Mouse (Mus musculus) CH12.LX (cell line): ENCODE results near the gene Pnpla3. TPM values are rescaled to one million over a fixed set of nuclear protein-coding genes. Genes with fewer than 3 reads are reported as not detected.

Experiments
- DNase-seq: peaks from one replicate; pipeline ENCODE4 v3.0.0-alpha.2; 2013; ENCODE audit errors: extremely low read depth
- H3K27ac ChIP-seq: 2 replicates; pipeline ENCODE4 v1.5.1; 2012; ENCODE audit warnings: low read depth, mild to moderate bottlenecking, control low read depth, moderate library complexity; ENCODE audit not compliant: insufficient read depth
- H3K27me3 ChIP-seq: replicated peaks from 2 replicates; pipeline ENCODE3; 2012; ENCODE audit warnings: inconsistent platforms
- H3K36me3 ChIP-seq, 2 experiments: replicated peaks in 1 of 2; 2 replicates each; pipeline versions ENCODE3 to v1.6.1; 2012; ENCODE audit warnings: inconsistent platforms in 1 of 2, low read length in 1 of 2, mild to moderate bottlenecking in 1 of 2, mixed read lengths in 1 of 2, moderate library complexity in 1 of 2; ENCODE audit not compliant: control insufficient read depth in 1 of 2, insufficient read depth in 1 of 2
- H3K4me1 ChIP-seq, 2 experiments: 2 replicates each; pipeline ENCODE4 v1.6.1; 2012; ENCODE audit warnings: inconsistent platforms in 1 of 2, moderate library complexity in 1 of 2; ENCODE audit not compliant: insufficient read depth in 2 of 2, control insufficient read depth in 1 of 2
- H3K4me2 ChIP-seq: 2 replicates; pipeline ENCODE4 v1.6.1; 2012; ENCODE audit warnings: low read depth, mild to moderate bottlenecking, control low read depth; ENCODE audit not compliant: poor library complexity, insufficient read depth, severe bottlenecking
- H3K4me3 ChIP-seq, 3 experiments: fragments of 150-350 bp in 1 of 3; sonication (generic) in 1 of 3; replicated peaks in 1 of 3; 2 replicates each; pipeline versions ENCODE3 to v1.5.1; 2011 to 2012; ENCODE audit warnings: low read depth in 2 of 3, low read length in 2 of 3, mild to moderate bottlenecking in 2 of 3, moderate library complexity in 2 of 3, control low read depth in 1 of 3, improper control_type of control experiment in 1 of 3, inconsistent platforms in 1 of 3, mixed read lengths in 1 of 3; ENCODE audit not compliant: poor library complexity in 1 of 3
- H3K79me2 ChIP-seq: replicated peaks from 2 replicates; pipeline ENCODE4 v1.6.1; 2012; ENCODE audit warnings: mild to moderate bottlenecking, moderate library complexity; ENCODE audit not compliant: control insufficient read depth, poor library complexity, insufficient read depth, severe bottlenecking; ENCODE audit errors: extremely low read depth
- H3K9ac ChIP-seq: 2 replicates; pipeline ENCODE4 v1.6.1; 2012; ENCODE audit warnings: low read depth, mild to moderate bottlenecking, control low read depth, moderate library complexity; ENCODE audit not compliant: insufficient read depth
- H3K9me3 ChIP-seq: replicated peaks from 2 replicates; pipeline ENCODE3; 2012; ENCODE audit warnings: low read length, inconsistent platforms, mixed read lengths
- CHD1 ChIP-seq: IDR thresholded peaks from 2 replicates; pipeline ENCODE4 v1.6.1; 2012; ENCODE audit warnings: low read depth, low read length, improper control_type of control experiment, inconsistent platforms
- CHD2 ChIP-seq: IDR thresholded peaks from 2 replicates; pipeline ENCODE4 v1.6.1; 2011; ENCODE audit warnings: low read length, improper control_type of control experiment
- E2F4 ChIP-seq: IDR thresholded peaks from 2 replicates; pipeline ENCODE4 v1.6.1; 2011; ENCODE audit warnings: low read depth, low read length, improper control_type of control experiment; ENCODE audit not compliant: insufficient replicate concordance
- ELF1 ChIP-seq: IDR thresholded peaks from 2 replicates; pipeline ENCODE4 v1.6.1; 2014; ENCODE audit warnings: low read depth, mild to moderate bottlenecking, inconsistent platforms, low read length, improper control_type of control experiment
- ETS1 ChIP-seq: conservative IDR thresholded peaks from 2 replicates; pipeline ENCODE4 v1.6.1; 2012; ENCODE audit warnings: low read depth, mild to moderate bottlenecking, inconsistent platforms, low read length, improper control_type of control experiment, moderate library complexity
- HCFC1 ChIP-seq: IDR thresholded peaks from 2 replicates; pipeline ENCODE4 v1.6.1; 2012; ENCODE audit warnings: low read depth, mild to moderate bottlenecking, inconsistent platforms, low read length, improper control_type of control experiment
- JUN ChIP-seq: IDR thresholded peaks from 2 replicates; pipeline ENCODE4 v1.6.1; 2011; ENCODE audit warnings: low read depth, mild to moderate bottlenecking, low read length, improper control_type of control experiment, moderate library complexity; ENCODE audit not compliant: insufficient read depth
- MEF2A ChIP-seq: IDR thresholded peaks from 2 replicates; pipeline ENCODE4 v1.6.1; 2014; ENCODE audit warnings: low read depth, mild to moderate bottlenecking, inconsistent platforms, low read length, improper control_type of control experiment, borderline replicate concordance
- MXI1 ChIP-seq: IDR thresholded peaks from 2 replicates; pipeline ENCODE4 v1.6.1; 2011; ENCODE audit warnings: mild to moderate bottlenecking, low read depth, low read length, improper control_type of control experiment
- PAX5 ChIP-seq: IDR thresholded peaks from 2 replicates; pipeline ENCODE4 v1.6.1; 2012; ENCODE audit warnings: low read length, inconsistent platforms, mixed read lengths
- POLR2AphosphoS2 ChIP-seq: IDR thresholded peaks from 2 replicates; pipeline ENCODE4 v1.6.1; 2011; ENCODE audit warnings: low read depth, low read length, improper control_type of control experiment
- RAD21 ChIP-seq: IDR thresholded peaks from 2 replicates; pipeline ENCODE4 v1.6.1; 2011; ENCODE audit warnings: low read depth, mild to moderate bottlenecking, low read length, improper control_type of control experiment, moderate library complexity
- SIN3A ChIP-seq: IDR thresholded peaks from 2 replicates; pipeline ENCODE4 v1.6.1; 2012; ENCODE audit warnings: low read length, improper control_type of control experiment, inconsistent platforms
- SMC3 ChIP-seq: IDR thresholded peaks from 2 replicates; pipeline ENCODE4 v1.6.1; 2011; ENCODE audit warnings: low read depth, low read length, improper control_type of control experiment
- TCF12 ChIP-seq: IDR thresholded peaks from 2 replicates; pipeline ENCODE4 v1.6.1; 2014; ENCODE audit warnings: low read depth, mild to moderate bottlenecking, inconsistent platforms, low read length, improper control_type of control experiment
- UBTF ChIP-seq: IDR thresholded peaks from 2 replicates; pipeline ENCODE4 v1.6.1; 2012; ENCODE audit warnings: low read depth, mild to moderate bottlenecking, inconsistent platforms, low read length, improper control_type of control experiment, moderate library complexity
- USF1 ChIP-seq: IDR thresholded peaks from 2 replicates; pipeline ENCODE4 v1.6.1; 2014; ENCODE audit warnings: low read depth, mild to moderate bottlenecking, inconsistent platforms, low read length, improper control_type of control experiment
- USF2 ChIP-seq: conservative IDR thresholded peaks from 2 replicates; pipeline ENCODE4 v1.6.1; 2011; ENCODE audit warnings: low read depth, low read length, improper control_type of control experiment
- ZKSCAN1 ChIP-seq: IDR thresholded peaks from 2 replicates; pipeline ENCODE4 v1.6.1; 2012; ENCODE audit warnings: low read depth, inconsistent platforms, low read length, improper control_type of control experiment, borderline replicate concordance
- ZNF384 ChIP-seq: IDR thresholded peaks from 2 replicates; pipeline ENCODE4 v1.6.1; 2012; ENCODE audit warnings: low read depth, low read length, improper control_type of control experiment, inconsistent platforms
- dilution Hi-C: fragments of 300-500 bp; cut with MboI; formaldehyde crosslinking; loops from 2 replicates; pipeline ENCODE4 v1.14.3; 2020; ENCODE audit warnings: low sequenced_read_pairs; ENCODE audit not compliant: extremely low pct_unique_long_range_greater_than_20kb, extremely low pct_ligation_motif_present
- in situ Hi-C: fragments of 300-500 bp; cut with MboI; formaldehyde crosslinking; loops from 3 replicates; pipeline ENCODE4 v1.14.3; 2019; ENCODE audit warnings: low sequenced_read_pairs, low pct_ligation_motif_present, low pct_unique_long_range_greater_than_20kb, mixed read lengths
- polyA plus RNA-seq: library from polyadenylated mRNA; unstranded; fragments of >175 nt; gene quantifications from 2 replicates; pipeline ENCODE4 v1.2.1, GENCODE M21; 2012; ENCODE audit warnings: low read depth; ENCODE audit not compliant: insufficient read length
- total RNA-seq, 2 experiments: library from RNA; depleted of rRNA; stranded (reverse); fragments of 300-350 nt in 1 of 2; fragments of >200 nt in 1 of 2; gene quantifications; 2 replicates each; pipeline ENCODE4 v1.2.3; 2012 to 2014

The Pnpla3 gene
- total and polyA plus RNA-seq, 3 experiments: 0.41 to 3.2 (median 2.2) TPM

- peaks cover 2 to 14% of the 10 kb centered on the region in 2 experiments for H3K4me1 ChIP-seq
- H3K9ac ChIP-seq: no peak overlapping the region
- H3K36me3 ChIP-seq: no peaks in the 10 kb centered on the region
- H3K4me3 ChIP-seq: no peak overlapping the region
- H3K27ac ChIP-seq: no peak overlapping the region
- in situ Hi-C loops (no loop called here), dilution Hi-C loops (no loop called here)
- H3K27me3 ChIP-seq: peaks cover 2% of the 10 kb centered on the region
- H3K4me2 ChIP-seq: no peak overlapping the region
- H3K9me3 ChIP-seq: peaks cover 2% of the 10 kb centered on the region
- no peak for TF ChIP-seq PAX5
- no peak for TF ChIP-seq CHD2
- no peak for TF ChIP-seq UBTF
- TF ChIP-seq RAD21: no peak
- TF ChIP-seq USF1: no peak
- TF ChIP-seq SIN3A: no peak
- no peak for TF ChIP-seq MXI1
- TF ChIP-seq MEF2A: no peak
- no peak for TF ChIP-seq USF2
- no peak for TF ChIP-seq CHD1
- no peak for TF ChIP-seq HCFC1
- no peak for TF ChIP-seq TCF12
- no peak for TF ChIP-seq SMC3
- DNase-seq: no peak
- H3K79me2 ChIP-seq: no peaks in the 10 kb centered on the region
Observed at GRCm38 (mm10) chr15:84230661-84231060, 63.0 kb downstream of the Pnpla3 start.

DNA sequence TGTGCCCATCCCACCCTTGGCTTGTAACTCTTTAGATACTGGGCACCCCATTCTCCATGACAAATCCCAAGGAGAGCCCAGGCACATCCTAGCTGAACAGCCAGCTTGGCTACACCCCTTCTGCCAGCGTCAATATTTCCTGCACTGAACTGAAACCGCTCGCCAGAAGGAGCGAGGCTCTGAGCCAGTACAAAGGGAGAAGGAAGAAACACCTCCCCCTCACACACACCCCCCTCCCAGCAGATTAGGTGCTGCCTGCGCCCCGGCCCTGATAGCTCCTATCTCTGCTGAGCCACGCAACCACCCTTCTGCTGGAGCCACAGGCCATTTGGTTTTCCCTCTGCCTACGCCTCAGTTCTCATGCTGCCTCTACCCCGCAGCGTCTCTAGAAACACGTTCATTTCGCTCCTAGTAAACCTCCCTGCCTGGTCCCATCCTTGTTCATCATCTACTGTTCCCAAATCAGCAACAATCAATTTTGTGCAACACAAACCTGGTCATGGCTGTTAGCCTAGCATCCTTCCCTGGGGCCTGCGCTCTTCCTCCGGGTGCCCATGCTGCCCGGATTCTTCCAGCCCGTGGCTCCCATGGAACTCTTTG is 63.6 kb downstream of the Pnpla3 start:
- Histone ChIP-seq H3K4me2 (no peak overlapping the region), H3K9me3 (peaks cover 2% of the 10 kb centered on the region), H3K27ac (no peak overlapping the region), H3K36me3 (no peaks in the 10 kb centered on the region), H3K27me3 (peaks cover 2% of the 10 kb centered on the region), H3K79me2 (no peaks in the 10 kb centered on the region), H3K4me1 (peaks cover 7 to 20% of the 10 kb centered on the region in 2 experiments), H3K4me3 (no peak overlapping the region), H3K9ac (no peak overlapping the region)
- DNase-seq: no peak
- dilution Hi-C loops (no loop called here), in situ Hi-C loops (no loop called here)
- TF ChIP-seq ZKSCAN1 (no peak), MEF2A (no peak), POLR2AphosphoS2 (no peak), E2F4 (no peak), ZNF384 (no peak), USF1 (no peak), JUN (no peak), ELF1 (no peak), TCF12 (no peak), ETS1 (no peak)
